Mouse (Mus musculus) lung, postnatal 4 days (tissue): Measurements from ENCODE around the gene Tmigd3.

Source experiments
- DNase-seq, 2 experiments: peaks; one replicate each; pipeline ENCODE4 v3.0.0; 2021

The Tmigd3 gene

DNA sequence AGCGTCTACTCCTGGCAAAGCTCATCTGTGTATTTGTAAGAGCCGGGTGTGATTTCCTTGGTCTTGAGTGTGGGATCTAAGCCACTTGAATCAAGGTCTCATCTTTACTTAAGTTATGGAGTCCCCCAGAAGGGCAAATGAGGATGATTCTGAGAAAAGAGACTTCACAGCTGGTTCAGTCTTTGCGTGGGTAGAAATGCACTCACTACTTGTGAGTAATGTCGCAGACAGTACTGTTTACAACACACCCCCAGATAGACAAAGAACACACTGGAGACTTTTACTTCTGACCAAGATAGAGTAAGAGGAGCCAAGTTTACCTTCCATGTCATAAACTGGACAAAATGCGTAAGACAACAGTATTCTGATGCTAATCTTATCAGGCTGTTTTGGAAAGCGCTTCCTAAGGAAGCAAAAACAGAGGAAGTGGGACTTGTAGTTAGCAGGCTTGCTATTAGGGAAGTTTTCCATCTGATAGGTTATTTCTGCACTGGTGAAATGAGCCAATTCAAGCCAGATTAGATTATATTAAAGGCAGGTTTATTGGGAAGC, 6.6 kb downstream of the Tmigd3 start:
- no peak for DNase-seq

DNA sequence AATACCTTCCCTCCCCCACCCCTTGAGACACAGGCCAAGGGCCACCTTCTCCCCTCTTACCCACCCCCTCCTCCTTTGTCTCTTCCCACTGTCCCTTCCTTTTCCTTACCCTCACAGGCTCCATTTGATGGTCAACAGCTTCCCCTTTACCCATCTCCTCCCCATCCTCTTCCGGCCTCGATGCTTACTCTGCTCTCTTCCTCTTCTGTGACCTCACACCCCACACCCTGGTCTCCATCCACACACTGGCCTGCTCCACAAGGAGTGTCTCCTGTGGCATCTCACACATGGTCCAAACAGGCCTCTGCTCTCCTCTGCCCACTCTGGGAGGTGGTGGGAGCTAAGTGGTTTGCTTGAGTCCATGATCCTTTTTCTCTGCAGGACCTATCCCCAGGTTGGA, 7.2 kb downstream of the Tmigd3 start:
- DNase-seq, result peak; percentile 49 to 69

GRCm38 (mm10) chr3:105878751-105879150, 8.0 kb downstream of the Tmigd3 start:
- DNase-seq, result no peak

- no peak for DNase-seq
Measured at GRCm38 (mm10) chr3:105880419-105880818, 9.7 kb downstream of the Tmigd3 start.

- DNase-seq, result no peak
Measured at GRCm38 (mm10) chr3:105882105-105882504, 11.4 kb downstream of the Tmigd3 start.

DNA sequence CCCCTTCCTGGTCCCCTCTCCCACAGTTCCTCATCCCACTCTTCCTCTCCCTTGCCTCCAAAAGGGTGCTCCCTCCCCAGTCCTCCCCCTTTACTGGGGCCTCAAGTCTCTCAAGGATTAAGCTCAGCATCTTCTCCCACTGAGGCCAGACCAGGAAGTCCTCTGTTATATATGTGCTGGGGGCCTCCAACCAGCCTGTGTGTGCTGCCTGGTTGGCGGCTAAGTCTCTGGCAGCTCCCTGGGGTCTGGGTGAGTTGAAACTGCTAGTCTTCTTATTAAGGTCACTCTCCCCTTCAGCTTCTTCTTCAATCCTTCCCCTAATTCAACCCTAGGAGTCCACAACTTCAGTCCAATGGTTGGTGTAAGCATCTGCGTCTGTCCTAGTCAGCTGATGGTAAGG, 12.4 kb downstream of the Tmigd3 start:
- DNase-seq, result no peak

- DNase-seq, result no peak
Measured at GRCm38 (mm10) chr3:105888961-105889360, 18.3 kb downstream of the Tmigd3 start.

DNA sequence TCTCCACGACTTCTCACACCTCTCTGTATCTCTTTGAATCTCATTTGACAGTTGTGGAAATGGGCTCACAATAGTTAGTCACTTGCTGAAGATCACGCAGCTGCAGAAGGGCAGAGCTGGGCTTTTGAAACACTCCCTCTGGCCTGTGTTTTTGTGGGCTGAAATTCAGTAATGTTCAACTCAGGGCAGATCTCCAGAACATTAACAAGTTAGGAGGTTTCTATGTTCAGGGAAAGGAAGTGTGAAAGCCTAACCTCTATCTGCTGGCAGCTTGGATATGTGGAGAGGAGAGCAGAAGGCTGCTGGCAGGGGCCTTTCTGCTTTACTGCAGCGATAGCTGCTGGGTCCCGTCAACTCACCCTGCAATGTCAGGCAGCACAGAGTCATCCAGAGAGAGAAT, 19.5 kb downstream of the Tmigd3 start:
- no peak for DNase-seq

GRCm38 (mm10) chr3:105891141-105891540, 20.4 kb downstream of the Tmigd3 start:
- no peak for DNase-seq

DNA sequence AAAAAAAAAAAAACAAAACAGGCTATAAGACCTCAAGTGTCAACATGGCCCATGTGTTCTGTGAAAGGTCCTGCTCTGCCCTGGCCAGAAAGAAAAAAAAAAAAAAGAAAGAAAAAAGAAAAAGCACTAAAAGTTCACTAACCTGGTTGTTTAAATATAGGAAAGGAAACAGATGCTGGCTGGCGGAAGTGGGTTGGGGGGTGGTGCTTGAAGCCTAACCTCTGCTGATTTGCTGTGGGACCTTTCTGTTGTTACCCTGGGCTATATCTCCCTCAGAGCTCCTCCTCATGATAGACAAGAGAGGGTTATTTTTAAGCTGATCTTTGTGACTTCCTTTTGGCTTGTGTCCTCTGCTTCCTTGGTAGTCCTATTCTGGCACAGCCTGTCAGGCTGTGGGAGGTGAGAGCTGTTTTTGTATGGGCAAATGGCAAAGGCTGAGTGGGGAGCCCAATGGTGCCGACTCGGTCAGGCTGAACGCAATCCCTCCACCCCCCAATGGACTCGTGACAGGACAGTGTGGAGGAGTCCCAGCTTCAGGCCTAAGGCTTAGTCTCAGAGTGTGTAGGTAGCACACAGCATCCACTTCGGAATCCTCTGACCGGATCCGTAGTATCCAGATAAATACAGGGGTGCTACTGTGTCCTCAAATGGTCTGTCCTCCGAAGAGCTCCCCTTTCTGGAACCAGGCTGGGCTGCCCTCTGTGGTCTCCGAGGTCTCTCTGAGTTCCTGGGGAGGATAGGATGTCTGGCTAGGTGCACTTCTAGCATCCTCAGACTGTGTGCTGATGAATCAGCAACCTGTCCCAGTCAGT, 21.3 kb downstream of the Tmigd3 start:
- DNase-seq, result peak; percentile 65 to 71

GRCm38 (mm10) chr3:105892572-105893495, 22.1 kb downstream of the Tmigd3 start:
- peak; percentile 61 to 70 for DNase-seq

DNA sequence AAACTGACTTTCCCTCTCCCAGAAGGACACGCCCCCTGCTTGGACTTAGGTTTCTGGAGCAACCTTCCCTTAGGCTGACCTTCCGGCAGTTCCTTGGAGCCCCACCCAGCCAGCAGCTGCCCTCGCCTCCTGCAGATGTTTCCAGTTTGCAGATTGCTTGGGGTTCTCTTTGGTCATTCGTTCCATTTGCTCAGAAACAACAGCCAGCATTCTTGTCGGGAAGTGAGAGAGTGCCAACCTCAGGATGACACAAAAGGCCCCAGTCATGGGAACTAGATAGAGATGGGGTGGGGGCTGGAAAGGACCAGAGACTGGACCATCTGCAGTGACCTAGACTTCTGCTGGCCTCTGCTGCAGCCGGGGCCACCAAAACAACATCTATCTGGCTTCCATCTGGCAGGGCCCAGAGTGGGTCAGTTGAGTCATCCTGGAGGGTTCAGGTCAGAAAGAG, 23.3 kb downstream of the Tmigd3 start:
- DNase-seq, result peak; percentile 65 to 67

GRCm38 (mm10) chr3:105894601-105895592, 24.2 kb downstream of the Tmigd3 start:
- peak; percentile 95 to 96 for DNase-seq

DNA sequence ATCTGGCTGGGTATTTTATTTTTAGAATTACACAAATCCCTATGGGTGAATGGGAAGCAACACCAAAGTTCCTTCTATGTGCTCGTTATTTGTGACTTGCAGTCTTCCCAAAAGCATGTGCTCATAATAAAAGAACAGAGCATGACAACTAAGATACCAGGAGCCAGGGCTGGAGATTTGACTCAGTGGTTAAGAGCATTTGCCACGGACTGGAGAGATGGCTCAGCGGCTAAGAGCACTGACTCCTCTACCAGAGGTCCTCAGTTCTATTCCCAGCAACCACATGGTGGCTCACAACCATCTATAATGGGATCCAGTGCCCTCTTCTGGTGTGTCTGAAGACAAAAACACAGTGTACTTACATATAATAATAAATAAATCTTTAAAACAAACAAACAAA, 26.1 kb downstream of the Tmigd3 start:
- no peak for DNase-seq

DNA sequence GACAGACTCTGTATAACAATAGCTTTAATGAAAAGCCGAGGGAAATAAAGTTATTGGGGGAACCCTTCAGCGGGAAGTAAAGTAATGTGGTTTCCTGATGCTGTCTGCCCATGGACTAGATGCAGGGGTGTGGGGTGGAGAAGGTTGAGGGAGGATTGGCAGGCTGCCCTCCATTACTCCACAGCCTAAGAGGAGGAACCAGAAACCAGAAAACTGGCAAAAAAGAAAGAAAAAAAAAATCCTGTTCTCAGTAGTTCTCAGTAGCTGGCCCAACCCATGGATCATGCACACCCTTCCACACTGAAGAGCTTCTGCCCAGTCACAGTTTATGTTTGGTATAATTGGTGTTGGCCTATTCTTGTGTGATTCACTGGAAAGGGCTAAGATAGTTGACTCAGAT, 27.6 kb downstream of the Tmigd3 start:
- DNase-seq, result peak; percentile 44 to 58

DNA sequence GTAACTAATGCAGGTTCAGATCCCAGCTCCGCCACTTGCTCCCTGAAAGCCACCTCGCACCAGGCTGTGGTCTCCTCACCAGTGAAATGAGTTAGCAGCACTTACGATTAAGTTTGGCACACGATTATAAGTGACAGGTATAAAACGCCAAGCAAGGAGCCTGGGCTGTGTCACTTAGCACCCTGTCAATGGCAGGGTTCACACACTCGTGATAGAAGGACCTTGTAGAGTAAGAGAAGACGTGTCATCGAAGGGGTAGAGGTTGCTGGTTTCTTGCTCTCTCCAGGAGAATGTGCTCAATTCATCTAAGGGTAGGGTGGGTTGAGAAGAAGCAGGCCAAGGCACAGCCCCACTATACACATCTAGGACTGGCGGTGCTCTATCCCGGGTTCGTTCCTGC, 28.2 kb downstream of the Tmigd3 start:
- no peak for DNase-seq

DNA sequence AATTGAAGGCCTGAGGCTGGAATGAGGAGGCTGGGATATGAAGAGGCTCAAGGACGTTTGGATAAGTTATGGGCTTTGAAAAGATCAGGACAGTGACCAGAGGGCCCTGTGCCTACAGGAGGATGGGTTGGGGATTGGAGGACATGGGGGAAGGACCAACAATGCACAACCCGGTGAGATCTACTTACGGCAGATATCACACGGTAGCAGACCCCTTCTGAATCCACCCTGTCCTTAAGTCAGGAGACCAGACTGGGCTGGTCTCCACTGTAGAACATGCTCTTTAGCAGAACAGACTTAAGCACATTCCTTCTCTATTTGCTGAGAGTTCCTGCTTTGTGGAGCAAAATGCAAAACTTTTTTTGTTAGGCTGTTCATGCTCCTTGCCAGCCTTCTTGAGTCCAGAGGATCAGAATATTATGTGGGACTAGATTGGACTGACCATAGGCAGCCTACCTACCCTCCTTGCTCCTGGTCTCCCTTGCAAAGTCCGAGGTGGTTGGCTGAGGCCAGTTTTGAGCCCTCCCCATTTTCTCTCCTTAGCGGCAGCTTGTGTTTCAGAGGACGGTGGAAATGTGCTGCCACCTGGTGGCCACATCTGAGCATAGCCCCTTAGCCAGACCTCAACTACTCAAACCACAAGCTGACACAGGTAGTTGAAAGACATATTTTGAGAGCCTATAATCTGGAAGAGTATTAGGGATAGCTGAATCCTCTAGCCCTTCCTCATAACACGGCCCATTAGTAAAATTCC, 28.9 kb downstream of the Tmigd3 start:
- DNase-seq, result peak; percentile 85 to 89

- no peak for DNase-seq
Measured at GRCm38 (mm10) chr3:105900266-105900665, 29.6 kb downstream of the Tmigd3 start.

- peak in 1 of 2 experiments; percentile 43 for DNase-seq
Measured at GRCm38 (mm10) chr3:105900716-105901115, 30.0 kb downstream of the Tmigd3 start.

- DNase-seq, result no peak
Measured at GRCm38 (mm10) chr3:105901468-105901867, 30.8 kb downstream of the Tmigd3 start.

- DNase-seq, result no peak
Measured at GRCm38 (mm10) chr3:105904213-105904612, 33.5 kb downstream of the Tmigd3 start.
